Mouse (Mus musculus): ENCODE measurements around the gene Nmnat3.

- no peak for TF ChIP-seq MYC (IDR thresholded peaks at IDR 0.05; ENCODE audit: low read depth, low read length)
- TF ChIP-seq CTCF (conservative IDR thresholded peaks at IDR 0.05 in 1 of 2, IDR thresholded peaks at IDR 0.05 in 1 of 2; ENCODE audit: low read depth in 2 of 2, low read length in 2 of 2), result no peak
- TF ChIP-seq KAT2A (IDR thresholded peaks at IDR 0.05; ENCODE audit: insufficient replicate concordance, low read length), result no peak
- TF ChIP-seq MAFK (IDR thresholded peaks at IDR 0.05; ENCODE audit: insufficient replicate concordance, low read length), result no peak
- TF ChIP-seq ZNF384 (IDR thresholded peaks at IDR 0.05; ENCODE audit: low read depth, low read length), result no peak
- no peak for TF ChIP-seq POLR2A (IDR thresholded peaks at IDR 0.05; ENCODE audit: low read depth, low read length)
- no peak for TF ChIP-seq SMC3 (IDR thresholded peaks at IDR 0.05; ENCODE audit: low read depth, low read length)
These were observed 145.8 kb downstream of the Nmnat3 start for GRCm38 (mm10) chr9:98433021-98433420.

All from CH12.LX (cell line).